Mouse (Mus musculus): ENCODE data around the gene Fam120a. TPM values are rescaled to one million over a fixed set of nuclear protein-coding genes. Genes with fewer than 3 reads are reported as not detected.

The Fam120a gene
- total RNA-seq, 1 experiment from 2014 or later = 72.2 TPM

DNA sequence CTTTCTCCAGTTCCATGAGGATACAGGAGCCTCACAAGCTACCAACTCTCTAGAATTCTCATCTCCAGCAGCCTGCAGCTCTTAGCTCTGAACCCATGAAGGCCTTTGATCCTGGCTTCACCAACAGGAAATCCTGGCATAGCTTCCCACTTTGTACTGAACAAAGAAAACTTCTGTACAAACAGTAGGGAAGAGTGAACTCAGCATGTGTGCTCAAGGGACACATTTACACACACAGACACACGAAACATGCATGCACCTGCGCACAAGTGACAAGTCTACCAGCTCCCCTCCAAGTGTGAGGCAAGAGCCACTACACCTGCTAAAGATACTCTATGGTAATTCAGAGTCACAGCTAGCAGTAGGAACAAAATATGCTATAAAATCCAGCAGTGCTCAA lies 45.1 kb downstream of the Fam120a start:
- no peak for ATAC-seq (ENCODE audit: extremely low read depth, insufficient number of reproducible peaks, low FRiP score, poor library complexity, severe bottlenecking)

DNA sequence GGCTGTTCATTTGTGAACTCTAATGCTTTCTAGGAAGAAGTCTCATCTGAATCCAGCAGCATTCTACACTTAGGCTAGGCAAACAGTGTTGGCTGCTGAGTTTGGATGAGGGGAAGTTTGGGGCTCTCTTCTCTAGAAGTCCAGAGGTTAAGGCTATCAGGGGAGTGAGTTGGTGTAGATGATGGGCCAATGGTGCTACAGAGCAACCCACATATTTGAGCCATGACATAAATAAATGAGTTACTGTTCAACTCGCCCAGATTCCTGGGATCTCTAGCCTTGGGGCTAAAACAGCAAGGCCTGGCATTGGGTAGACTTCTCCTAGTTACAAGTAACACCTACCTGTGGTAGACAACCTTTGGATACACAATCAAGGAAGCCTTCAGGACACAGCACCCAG lies 46.6 kb downstream of the Fam120a start:
- ATAC-seq (ENCODE audit: extremely low read depth, insufficient number of reproducible peaks, low FRiP score, poor library complexity, severe bottlenecking) = no peak

DNA sequence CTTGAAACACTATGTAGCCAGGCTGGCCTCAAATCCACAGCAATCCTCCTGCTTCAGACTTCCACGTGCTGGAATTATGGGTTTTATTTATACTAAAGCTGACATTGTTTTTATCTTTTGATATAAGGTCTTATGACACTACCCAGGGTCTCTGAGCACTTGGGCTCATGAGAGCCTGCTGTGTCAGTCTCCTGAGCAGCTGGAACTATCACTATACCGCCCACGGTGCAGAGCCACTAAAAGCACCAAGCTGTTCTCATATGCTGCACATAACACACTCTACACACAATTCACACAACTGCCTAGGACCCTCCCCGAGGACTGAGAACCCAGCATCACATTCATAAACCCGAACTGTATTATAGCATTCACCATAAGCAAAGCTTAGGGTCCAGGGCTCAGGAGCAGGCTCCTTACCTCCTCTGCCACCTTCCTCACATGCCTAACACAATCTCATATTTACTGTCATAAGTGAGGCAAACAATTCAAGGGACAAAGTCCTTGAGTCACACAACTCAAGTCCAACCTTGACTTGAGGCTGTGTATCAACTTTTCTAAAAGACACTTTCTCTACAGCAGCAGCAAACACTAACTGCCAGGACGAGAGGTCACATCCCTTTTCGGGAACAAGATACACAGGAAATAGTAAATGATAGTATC lies 47.9 kb downstream of the Fam120a start:
- ATAC-seq (ENCODE audit: extremely low read depth, insufficient number of reproducible peaks, low FRiP score, poor library complexity, severe bottlenecking) = no peak

DNA sequence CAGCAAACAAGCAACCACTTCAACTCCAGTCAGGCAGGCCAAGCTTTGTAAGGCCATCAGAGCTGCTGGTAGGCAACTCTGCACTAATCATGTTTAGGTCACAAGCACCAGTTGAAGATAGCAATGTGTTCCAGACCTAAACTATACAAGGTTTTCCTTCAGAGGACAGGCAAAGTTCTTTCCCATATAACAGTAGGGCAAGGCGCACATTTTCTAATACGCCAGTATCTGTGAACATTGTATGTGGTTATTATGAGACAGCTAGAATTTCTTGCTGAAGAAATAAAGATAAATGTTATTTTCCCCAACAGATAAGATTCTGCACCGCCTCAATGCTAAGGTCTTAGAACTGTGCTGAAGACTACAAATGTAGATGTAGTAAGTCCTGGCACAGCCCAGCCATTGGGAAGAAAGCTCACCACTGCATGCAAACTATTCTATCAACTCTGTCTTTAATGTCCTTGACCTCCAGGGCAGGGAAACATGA lies 50.7 kb downstream of the Fam120a start:
- no peak for ATAC-seq (ENCODE audit: extremely low read depth, insufficient number of reproducible peaks, low FRiP score, poor library complexity, severe bottlenecking)

DNA sequence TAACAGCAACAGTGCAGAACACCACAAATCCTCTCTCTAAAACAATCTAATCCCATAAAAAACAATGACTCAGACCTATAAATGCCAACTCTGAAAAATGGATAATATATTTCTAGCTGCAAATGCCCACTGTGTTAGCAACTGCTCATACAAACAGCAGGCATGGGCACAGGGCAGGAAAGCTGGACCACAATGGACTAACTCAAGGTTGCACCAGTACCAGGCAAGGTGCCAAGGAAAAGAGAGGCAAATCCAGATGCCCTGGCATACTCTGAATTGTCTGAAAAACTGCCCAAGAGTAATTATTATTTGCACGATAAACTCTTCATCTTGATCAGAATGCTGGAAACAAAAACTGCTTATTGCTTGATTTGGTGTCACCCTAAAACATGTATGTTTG lies 54.1 kb downstream of the Fam120a start:
- no peak for ATAC-seq (ENCODE audit: extremely low read depth, insufficient number of reproducible peaks, low FRiP score, poor library complexity, severe bottlenecking)

DNA sequence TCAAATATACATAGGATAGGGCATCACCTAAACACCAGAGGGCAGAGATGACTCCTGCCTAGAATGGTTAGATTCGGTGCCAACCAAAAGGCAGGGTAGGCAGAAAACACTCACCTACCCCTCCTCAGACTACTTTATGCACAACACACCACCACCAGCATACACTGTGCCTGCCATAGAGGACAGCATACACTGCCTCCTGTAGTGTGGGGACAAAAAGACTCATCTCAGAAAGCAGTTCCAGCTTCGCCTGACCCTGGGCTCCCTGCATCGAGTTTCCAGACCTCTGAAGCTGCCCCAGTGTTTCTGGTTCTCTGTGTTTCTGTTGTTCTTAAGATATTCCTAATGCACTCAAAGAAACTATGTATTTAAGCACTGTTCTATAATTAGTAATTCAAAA lies 54.7 kb downstream of the Fam120a start:
- no peak for ATAC-seq (ENCODE audit: extremely low read depth, insufficient number of reproducible peaks, low FRiP score, poor library complexity, severe bottlenecking)

- no peak for ATAC-seq (ENCODE audit: extremely low read depth, insufficient number of reproducible peaks, low FRiP score, poor library complexity, severe bottlenecking)
Measured at GRCm38 (mm10) chr13:48911426-48911825, 56.4 kb downstream of the Fam120a start.

DNA sequence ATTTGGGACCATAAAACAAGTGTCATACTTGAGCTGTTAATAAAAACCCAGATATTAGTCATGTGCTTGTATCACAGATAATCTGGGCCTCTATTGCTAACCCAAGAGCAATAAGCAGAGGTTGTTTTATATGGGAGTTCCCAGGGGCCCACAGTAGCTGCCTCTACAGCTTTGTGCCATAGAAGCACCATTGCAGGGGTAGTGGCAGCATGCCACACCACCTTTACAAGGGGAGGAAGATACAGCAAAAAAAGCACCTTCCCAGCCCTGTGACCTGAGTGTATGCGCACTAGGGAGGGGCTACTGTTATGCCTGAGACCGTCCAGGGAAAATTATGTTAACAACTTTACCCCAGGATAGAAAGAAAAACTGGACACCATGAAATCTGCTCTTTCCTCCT lies 62.4 kb downstream of the Fam120a start:
- ATAC-seq (ENCODE audit: extremely low read depth, insufficient number of reproducible peaks, low FRiP score, poor library complexity, severe bottlenecking) = no peak

DNA sequence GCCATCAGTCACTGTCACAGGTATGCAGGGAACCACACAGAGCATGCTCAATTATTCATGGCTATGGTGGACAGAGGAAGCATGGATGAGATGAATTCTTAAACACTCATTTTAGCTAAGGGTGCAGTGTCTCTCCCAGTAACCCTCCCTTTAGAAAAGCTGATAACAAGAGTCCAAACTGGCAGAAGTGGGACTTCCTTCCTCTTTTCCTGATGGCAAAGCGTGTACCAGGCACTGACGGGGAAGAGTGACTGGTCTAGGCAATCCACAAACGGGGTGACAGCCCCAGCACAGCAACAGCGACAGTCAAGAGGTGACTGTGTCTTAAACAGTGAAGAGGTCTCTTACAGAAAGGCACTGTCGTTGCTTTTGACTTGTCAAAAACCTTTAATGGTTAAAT lies 72.4 kb downstream of the Fam120a start:
- no peak for ATAC-seq (ENCODE audit: extremely low read depth, insufficient number of reproducible peaks, low FRiP score, poor library complexity, severe bottlenecking)

DNA sequence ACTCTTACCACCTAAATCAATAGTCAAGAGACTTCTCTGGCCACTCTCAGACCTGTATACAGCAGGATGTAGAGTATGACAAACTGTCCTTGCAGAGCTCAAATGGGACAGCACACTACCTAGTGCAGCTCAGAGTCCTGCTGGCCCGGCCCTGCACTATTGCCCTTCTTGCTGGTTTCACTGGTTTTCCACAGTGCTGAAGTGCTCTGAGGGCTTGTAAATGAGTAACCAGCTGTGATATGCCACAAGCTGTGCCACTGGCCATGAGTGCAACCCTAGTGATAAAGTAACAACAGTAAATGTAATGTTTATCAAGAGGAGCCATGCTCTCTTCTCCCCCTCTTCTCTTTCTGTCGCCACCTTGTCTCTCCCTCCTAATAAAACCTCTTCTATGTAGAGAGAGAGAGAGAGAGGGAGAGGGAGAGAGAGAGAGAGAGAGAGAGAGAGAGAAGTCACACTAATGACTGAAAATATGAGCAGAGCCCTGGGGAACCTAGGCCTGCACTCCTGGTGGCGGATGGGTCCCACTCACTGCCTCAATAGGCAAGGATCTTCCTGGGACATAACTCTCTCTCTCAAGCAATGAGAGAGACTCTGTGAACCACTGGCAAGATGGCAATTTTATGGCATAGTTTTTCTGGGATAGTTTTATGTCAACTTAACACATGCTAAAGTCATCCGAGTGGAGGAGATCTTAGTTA lies 77.4 kb downstream of the Fam120a start:
- no peak for ATAC-seq (ENCODE audit: extremely low read depth, insufficient number of reproducible peaks, low FRiP score, poor library complexity, severe bottlenecking)

- ATAC-seq (ENCODE audit: extremely low read depth, insufficient number of reproducible peaks, low FRiP score, poor library complexity, severe bottlenecking) = peak; percentile 93
Measured at GRCm38 (mm10) chr13:48878534-48878933, 89.3 kb downstream of the Fam120a start.

DNA sequence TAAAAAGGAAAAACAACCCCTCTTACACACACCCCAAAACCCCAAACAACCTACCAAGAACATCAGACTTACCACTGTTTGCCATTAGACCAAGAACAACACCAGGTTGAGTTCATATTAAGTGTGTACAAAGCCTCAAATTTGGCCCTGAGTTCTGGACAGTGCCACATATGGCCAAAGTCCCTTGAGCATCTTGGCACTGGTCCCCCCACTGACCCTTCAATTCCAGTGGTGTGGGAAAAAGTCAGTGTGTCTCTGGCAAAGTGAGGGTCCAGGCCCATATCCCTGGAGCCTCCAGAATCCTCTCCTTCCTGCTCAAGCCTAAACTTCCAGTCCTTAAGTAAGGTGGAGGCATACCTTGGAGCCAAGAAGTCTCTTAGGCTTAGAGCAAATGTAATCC lies 90.0 kb downstream of the Fam120a start:
- ATAC-seq (ENCODE audit: extremely low read depth, insufficient number of reproducible peaks, low FRiP score, poor library complexity, severe bottlenecking) = no peak

- no peak for ATAC-seq (ENCODE audit: extremely low read depth, insufficient number of reproducible peaks, low FRiP score, poor library complexity, severe bottlenecking)
Measured at GRCm38 (mm10) chr13:48872726-48873125, 95.1 kb downstream of the Fam120a start.

DNA sequence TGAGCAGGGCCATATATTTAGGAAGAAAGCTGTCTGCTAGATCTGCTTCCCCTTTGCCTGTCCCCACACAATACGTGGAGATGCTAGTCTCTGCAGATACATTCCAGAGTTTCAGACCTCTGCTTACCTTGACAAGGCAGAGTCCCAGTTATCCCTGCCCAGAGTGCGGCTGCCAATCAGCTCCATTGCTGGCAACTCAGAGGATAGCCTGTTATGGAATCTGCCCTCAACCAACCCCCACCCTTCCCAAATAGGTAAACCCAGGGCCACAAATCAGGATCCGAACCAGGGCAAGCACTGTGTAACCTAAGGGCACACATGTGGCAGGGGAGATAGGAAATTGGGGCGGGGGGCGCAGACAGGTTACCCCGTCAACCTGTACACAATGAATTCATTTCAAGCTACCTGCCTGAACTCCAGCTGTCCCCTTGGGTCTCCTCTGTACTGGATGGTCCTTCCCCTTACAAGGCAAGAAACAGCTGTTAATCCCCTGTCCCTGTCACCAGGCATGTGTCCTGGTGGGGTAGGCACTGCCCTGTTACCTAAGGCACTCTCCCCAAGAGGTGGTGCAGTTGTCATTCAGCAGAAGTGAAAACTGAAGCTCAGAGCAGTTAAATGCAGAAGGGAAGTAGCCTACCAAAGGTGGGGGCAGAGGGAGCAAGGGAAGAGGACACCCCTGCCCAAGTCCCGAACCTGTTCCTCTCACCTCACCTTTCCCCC lies 95.8 kb downstream of the Fam120a start:
- peak; percentile 48; the same call in 1 of the 2 replicates for ATAC-seq (ENCODE audit: extremely low read depth, insufficient number of reproducible peaks, low FRiP score, poor library complexity, severe bottlenecking)

- no peak for ATAC-seq (ENCODE audit: extremely low read depth, insufficient number of reproducible peaks, low FRiP score, poor library complexity, severe bottlenecking)
Measured at GRCm38 (mm10) chr13:48870771-48871731, 96.8 kb downstream of the Fam120a start, which contains the start of gene Phf2. Gene Phf2, minus strand, starts transcription at chr13:48871119.

- peak; percentile 42 for ATAC-seq (ENCODE audit: extremely low read depth, insufficient number of reproducible peaks, low FRiP score, poor library complexity, severe bottlenecking)
Measured at GRCm38 (mm10) chr13:48869950-48870770, 97.7 kb downstream of the Fam120a start.

DNA sequence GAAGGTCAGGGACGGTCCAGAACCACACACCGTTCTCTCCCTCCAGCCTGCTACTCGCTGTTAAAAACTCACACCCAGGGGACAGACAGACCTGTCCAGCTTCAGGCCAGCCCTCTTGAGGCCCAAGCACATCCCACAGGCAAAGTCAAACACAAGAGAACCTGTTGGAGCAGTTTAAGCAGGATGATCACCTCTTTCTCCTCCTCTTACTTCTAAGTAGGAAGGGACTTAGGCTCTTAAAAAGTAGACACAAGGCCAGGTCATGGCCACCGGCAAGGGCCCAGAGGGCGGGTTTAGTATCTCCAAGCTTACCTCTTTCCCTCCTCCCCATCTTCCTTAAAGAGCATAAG lies 98.2 kb downstream of the Fam120a start:
- no peak for ATAC-seq (ENCODE audit: extremely low read depth, insufficient number of reproducible peaks, low FRiP score, poor library complexity, severe bottlenecking)

DNA sequence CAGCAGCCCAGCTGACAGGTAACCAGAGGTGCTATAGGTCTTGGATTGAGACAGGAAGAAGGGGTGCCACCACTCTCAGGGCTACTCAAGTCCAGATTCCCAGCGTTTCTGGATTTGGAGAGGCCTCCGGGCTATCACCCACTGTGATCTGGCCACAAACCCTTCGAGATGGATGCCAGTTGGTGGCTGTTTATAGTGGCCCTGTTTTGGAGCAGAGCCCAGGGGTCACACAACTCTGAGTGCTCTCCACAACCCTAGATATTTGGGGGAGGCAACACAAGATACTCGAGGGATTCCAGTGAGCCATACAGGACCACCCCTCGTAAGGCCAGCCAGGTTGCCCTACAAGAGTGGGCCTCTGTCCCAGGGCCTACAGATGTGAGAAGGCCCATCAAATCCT lies 98.7 kb downstream of the Fam120a start:
- ATAC-seq (ENCODE audit: extremely low read depth, insufficient number of reproducible peaks, low FRiP score, poor library complexity, severe bottlenecking) = no peak

All from neutrophil, adult 5-6 weeks (primary cell).